Mouse (Mus musculus) left cerebral cortex, postnatal 4 days (tissue): ENCODE data around the gene Gm13271. TPM values are rescaled to one million over a fixed set of nuclear protein-coding genes. Genes with fewer than 3 reads are reported as not detected.
A peak's percentile ranks its signal among the peaks of the same experiment; 100 is the strongest.
"Not testable (repeated sequence)": the region's sequence is repeated elsewhere in the genome, so short reads cannot be mapped to it uniquely, and the experiment has no call there.

Experiments used
- DNase-seq: peaks from one replicate; pipeline ENCODE4 v3.0.0-alpha.2; 2022
- intact Hi-C: fragments of 180-260 bp; cut with DNase I; formaldehyde crosslinking; loops from one replicate; pipeline ENCODE4 v1.15.1; 2025
- total RNA-seq, 2 experiments: library from RNA; stranded (reverse); gene quantifications; 2 replicates each; pipeline ENCODE4 v1.2.3; 2021

Gene Gm13271
- total RNA-seq, 2 experiments from 2014 or later = not detected

DNA sequence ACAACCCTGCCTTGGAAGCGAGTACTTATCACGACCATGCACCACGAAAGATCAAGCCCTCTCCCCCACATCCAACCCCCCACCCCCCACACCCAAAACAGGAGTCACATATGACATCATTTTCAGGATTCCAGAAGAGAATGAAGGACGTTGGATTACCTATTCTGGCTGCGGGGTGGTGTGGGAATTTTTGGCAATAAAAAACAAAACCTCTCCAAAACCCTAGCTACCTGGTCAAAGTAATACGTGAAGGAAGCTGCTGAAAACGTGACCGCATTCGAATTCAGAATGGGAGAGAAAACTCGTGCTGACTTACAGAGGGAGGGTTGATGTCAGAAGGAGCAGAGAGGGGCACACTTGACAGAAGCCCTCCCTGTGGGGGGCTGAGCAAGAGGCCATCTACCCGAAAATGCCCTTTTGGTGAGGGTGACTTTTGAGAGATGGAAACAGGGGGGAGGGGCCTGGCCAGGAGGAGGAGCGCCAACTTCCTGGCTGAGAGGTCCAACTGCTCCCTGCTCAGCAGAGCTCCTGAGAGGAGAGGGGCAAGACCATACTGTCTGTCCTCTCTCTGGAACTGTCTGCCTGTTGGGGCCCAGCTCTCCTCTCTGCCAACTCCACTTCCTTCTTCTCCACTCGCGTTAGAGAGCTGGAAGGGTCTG lies 5.1 kb downstream of the Gm13271 start, which contains the start of gene Gm13283:
Gm13283 (plus strand) TSS at position 510 of the 659 bp plus-strand sequence.
- intact Hi-C loops, DNase-seq: not testable (repeated sequence)

DNA sequence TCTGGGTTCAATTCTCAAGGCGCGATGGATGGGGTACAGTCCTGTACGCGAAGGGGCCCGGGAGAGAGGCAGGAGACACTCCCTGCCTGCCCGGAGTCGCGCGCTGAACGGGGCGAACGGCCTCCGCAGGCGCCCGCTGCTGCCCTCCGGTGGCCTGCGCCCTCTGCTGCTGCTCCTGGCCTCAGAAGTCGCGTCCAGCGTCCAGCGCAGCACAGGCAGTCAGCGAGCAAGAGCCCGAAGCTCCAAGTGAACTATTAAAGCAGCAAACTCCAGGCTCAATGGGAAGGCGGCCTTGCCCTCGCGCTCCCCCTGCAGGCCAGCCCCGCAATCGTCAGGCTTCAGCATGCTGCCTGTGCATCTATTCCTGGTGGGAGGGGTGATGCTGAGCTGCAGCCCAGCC lies 5.8 kb downstream of the Gm13271 start:
- intact Hi-C loops = not testable (repeated sequence)
- DNase-seq = peak; percentile 68

DNA sequence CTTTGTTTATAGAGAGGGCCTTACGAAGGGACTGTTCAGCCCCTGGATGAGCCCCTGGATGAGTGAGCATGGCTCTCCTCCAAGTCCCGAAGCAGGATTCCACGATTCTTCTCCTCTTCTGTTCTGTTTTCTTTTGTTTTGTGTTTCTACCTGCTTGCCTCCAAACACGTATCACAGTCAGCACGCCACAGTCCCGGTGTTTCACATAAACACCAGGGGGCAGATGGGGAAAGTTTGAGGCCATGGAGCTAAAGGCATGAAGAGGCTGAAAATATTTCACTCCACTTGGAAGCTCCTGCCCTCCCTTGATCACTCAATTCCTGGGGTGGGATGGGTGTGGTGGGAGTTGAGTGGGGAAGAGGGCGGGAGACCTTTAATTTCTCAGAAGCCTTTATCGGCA lies 7.1 kb downstream of the Gm13271 start:
- intact Hi-C loops = not testable (repeated sequence)
- DNase-seq = peak; percentile 61

DNA sequence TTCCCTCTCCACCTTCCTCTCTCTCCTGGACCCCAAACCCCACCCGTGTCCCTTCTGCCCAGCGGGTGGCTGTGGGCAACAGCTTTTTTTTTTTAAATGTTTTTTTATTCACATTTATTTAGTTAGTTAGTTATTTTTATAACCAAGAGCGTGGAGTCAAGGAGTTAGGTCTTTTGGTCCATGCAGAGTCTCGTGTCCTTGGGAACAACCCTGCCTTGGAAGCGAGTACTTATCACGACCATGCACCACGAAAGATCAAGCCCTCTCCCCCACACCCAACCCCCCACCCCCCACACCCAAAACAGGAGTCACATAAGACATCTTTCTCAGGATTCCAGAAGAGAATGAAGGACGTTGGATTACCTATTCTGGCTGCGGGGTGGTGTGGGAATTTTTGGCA lies 7.7 kb downstream of the Gm13271 start:
- intact Hi-C loops, DNase-seq: not testable (repeated sequence)

DNA sequence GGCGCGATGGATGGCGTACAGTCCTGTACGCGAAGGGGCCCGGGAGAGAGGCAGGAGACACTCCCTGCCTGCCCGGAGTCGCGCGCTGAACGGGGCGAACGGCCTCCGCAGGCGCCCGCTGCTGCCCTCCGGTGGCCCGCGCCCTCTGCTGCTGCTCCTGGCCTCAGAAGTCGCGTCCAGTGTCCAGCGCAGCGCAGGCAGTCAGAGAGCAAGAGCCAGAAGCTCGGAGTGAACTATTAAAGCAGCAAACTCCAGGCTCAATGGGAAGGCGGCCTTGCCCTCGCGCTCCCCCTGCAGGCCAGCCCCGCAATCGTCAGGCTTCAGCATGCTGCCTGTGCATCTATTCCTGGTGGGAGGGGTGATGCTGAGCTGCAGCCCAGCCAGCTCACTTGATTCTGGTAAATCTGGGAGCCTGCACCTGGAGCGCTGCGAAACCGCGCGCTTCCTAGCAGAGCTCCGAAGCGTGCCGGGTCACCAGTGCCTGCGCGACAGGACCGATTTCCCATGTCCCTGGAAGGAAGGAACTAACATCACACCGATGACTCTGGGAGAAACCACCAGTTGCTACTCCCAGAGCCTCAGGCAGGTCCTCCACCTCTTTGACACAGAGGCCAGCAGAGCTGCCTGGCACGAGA lies 8.8 kb downstream of the Gm13271 start:
- intact Hi-C loops = not testable (repeated sequence)
- peak; percentile 29 for DNase-seq

DNA sequence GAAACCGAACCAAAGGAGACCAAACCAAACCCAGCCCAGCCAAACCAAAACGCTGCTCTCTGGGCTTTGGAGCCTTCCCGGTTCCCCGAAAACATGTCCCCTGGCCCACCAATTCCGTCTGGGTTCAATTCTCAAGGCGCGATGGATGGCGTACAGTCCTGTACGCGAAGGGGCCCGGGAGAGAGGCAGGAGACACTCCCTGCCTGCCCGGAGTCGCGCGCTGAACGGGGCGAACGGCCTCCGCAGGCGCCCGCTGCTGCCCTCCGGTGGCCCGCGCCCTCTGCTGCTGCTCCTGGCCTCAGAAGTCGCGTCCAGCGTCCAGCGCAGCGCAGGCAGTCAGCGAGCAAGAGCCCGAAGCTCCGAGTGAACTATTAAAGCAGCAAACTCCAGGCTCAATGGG lies 18.9 kb downstream of the Gm13271 start, which contains the start of gene Gm13290:
Gm13290 (plus strand) TSS at position 301 of the 400 bp plus-strand sequence.
- DNase-seq, intact Hi-C loops: not testable (repeated sequence)

DNA sequence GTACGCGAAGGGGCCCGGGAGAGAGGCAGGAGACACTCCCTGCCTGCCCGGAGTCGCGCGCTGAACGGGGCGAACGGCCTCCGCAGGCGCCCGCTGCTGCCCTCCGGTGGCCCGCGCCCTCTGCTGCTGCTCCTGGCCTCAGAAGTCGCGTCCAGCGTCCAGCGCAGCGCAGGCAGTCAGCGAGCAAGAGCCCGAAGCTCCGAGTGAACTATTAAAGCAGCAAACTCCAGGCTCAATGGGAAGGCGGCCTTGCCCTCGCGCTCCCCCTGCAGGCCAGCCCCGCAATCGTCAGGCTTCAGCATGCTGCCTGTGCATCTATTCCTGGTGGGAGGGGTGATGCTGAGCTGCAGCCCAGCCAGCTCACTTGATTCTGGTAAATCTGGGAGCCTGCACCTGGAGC lies 22.0 kb downstream of the Gm13271 start, which contains the start of gene Gm13289:
Gm13289 (plus strand) TSS at position 301 of the 400 bp plus-strand sequence.
- intact Hi-C loops, DNase-seq: not testable (repeated sequence)

DNA sequence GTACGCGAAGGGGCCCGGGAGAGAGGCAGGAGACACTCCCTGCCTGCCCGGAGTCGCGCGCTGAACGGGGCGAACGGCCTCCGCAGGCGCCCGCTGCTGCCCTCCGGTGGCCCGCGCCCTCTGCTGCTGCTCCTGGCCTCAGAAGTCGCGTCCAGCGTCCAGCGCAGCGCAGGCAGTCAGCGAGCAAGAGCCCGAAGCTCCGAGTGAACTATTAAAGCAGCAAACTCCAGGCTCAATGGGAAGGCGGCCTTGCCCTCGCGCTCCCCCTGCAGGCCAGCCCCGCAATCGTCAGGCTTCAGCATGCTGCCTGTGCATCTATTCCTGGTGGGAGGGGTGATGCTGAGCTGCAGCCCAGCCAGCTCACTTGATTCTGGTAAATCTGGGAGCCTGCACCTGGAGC lies 24.9 kb downstream of the Gm13271 start, which contains the start of gene Gm13272:
Gm13272 (plus strand) TSS at position 301 of the 400 bp plus-strand sequence.
- intact Hi-C loops = not testable (repeated sequence)

DNA sequence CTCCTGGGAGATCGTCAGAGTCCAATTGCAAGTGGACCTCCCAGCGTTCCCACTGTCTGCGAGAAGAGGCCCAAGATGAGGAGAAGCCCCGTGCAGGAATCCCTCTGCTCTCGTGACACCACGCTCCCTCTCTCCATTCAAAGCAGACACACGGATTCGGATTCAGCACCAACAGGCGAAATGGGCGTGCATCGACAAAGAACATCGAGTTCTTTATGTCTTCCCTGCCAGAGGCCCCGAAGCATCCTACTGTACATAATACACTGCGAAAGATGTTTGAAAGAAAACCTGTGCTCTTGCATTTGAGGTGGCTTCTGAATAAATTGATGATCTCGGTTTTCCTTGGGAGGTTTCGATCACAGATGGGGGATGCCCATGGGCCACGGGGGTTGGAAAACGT lies 25.7 kb downstream of the Gm13271 start:
- DNase-seq, intact Hi-C loops: not testable (repeated sequence)

More for the DNA sequence above, 24.9 kb downstream of the Gm13271 start, which contains the start of gene Gm13272:
- DNase-seq = not testable (repeated sequence)

DNA sequence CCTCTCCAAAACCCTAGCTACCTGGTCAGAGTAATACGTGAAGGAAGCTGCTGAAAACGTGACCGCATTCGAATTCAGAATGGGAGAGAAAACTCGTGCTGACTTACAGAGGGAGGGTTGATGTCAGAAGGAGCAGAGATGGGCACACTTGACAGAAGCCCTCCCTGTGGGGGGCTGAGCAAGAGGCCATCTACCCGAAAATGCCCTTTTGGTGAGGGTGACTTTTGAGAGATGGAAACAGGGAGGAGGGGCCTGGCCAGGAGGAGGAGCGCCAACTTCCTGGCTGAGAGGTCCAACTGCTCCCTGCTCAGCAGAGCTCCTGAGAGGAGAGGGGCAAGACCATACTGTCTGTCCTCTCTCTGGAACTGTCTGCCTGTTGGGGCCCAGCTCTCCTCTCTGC lies 27.2 kb downstream of the Gm13271 start, which contains the start of gene Ifnz:
Ifnz (plus strand) TSS at position 301 of the 400 bp plus-strand sequence.
- intact Hi-C loops, DNase-seq: not testable (repeated sequence)

DNA sequence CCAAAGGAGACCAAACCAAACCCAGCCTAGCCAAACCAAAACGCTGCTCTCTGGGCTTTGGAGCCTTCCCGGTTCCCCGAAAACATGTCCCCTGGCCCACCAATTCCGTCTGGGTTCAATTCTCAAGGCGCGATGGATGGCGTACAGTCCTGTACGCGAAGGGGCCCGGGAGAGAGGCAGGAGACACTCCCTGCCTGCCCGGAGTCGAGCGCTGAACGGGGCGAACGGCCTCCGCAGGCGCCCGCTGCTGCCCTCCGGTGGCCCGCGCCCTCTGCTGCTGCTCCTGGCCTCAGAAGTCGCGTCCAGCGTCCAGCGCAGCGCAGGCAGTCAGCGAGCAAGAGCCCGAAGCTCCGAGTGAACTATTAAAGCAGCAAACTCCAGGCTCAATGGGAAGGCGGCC lies 27.7 kb downstream of the Gm13271 start:
- intact Hi-C loops, DNase-seq: not testable (repeated sequence)

DNA sequence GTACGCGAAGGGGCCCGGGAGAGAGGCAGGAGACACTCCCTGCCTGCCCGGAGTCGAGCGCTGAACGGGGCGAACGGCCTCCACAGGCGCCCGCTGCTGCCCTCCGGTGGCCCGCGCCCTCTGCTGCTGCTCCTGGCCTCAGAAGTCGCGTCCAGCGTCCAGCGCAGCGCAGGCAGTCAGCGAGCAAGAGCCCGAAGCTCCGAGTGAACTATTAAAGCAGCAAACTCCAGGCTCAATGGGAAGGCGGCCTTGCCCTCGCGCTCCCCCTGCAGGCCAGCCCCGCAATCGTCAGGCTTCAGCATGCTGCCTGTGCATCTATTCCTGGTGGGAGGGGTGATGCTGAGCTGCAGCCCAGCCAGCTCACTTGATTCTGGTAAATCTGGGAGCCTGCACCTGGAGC lies 30.7 kb downstream of the Gm13271 start, which contains the start of gene Gm13276:
Gm13276 (plus strand) TSS at position 301 of the 400 bp plus-strand sequence.
- intact Hi-C loops, DNase-seq: not testable (repeated sequence)

DNA sequence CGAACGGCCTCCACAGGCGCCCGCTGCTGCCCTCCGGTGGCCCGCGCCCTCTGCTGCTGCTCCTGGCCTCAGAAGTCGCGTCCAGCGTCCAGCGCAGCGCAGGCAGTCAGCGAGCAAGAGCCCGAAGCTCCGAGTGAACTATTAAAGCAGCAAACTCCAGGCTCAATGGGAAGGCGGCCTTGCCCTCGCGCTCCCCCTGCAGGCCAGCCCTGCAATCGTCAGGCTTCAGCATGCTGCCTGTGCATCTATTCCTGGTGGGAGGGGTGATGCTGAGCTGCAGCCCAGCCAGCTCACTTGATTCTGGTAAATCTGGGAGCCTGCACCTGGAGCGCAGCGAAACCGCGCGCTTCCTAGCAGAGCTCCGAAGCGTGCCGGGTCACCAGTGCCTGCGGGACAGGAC lies 33.7 kb downstream of the Gm13271 start, which contains the start of gene Gm13277:
Gm13277 (plus strand) TSS at position 231 of the 400 bp plus-strand sequence.
- intact Hi-C loops = not testable (repeated sequence)
- DNase-seq = peak; percentile 66

DNA sequence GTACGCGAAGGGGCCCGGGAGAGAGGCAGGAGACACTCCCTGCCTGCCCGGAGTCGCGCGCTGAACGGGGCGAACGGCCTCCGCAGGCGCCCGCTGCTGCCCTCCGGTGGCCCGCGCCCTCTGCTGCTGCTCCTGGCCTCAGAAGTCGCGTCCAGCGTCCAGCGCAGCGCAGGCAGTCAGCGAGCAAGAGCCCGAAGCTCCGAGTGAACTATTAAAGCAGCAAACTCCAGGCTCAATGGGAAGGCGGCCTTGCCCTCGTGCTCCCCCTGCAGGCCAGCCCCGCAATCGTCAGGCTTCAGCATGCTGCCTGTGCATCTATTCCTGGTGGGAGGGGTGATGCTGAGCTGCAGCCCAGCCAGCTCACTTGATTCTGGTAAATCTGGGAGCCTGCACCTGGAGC lies 36.6 kb downstream of the Gm13271 start, which contains the start of gene Gm13278:
Gm13278 (plus strand) TSS at position 301 of the 400 bp plus-strand sequence.
- intact Hi-C loops = not testable (repeated sequence)

DNA sequence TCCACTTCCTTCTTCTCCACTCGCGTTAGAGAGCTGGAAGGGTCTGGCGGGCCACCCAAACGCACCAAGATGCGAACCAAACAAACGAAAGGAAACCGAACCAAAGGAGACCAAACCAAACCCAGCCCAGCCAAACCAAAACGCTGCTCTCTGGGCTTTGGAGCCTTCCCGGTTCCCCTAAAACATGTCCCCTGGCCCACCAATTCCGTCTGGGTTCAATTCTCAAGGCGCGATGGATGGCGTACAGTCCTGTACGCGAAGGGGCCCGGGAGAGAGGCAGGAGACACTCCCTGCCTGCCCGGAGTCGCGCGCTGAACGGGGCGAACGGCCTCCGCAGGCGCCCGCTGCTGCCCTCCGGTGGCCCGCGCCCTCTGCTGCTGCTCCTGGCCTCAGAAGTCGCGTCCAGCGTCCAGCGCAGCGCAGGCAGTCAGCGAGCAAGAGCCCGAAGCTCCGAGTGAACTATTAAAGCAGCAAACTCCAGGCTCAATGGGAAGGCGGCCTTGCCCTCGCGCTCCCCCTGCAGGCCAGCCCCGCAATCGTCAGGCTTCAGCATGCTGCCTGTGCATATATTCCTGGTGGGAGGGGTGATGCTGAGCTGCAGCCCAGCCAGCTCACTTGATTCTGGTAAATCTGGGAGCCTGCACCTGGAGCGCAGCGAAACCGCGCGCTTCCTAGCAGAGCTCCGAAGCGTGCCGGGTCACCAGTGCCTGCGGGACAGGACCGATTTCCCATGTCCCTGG lies 39.4 kb downstream of the Gm13271 start, which contains the start of gene Gm13275:
Gm13275 (plus strand) TSS at position 552 of the 740 bp plus-strand sequence.
- peak; percentile 17 for DNase-seq
- intact Hi-C loops = not testable (repeated sequence)

More for the DNA sequence above, 36.6 kb downstream of the Gm13271 start, which contains the start of gene Gm13278:
- DNase-seq = not testable (repeated sequence)

DNA sequence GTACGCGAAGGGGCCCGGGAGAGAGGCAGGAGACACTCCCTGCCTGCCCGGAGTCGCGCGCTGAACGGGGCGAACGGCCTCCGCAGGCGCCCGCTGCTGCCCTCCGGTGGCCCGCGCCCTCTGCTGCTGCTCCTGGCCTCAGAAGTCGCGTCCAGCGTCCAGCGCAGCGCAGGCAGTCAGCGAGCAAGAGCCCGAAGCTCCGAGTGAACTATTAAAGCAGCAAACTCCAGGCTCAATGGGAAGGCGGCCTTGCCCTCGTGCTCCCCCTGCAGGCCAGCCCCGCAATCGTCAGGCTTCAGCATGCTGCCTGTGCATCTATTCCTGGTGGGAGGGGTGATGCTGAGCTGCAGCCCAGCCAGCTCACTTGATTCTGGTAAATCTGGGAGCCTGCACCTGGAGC lies 42.4 kb downstream of the Gm13271 start, which contains the start of gene Gm13279:
Gm13279 (plus strand) TSS at position 301 of the 400 bp plus-strand sequence.
- DNase-seq, intact Hi-C loops: not testable (repeated sequence)

DNA sequence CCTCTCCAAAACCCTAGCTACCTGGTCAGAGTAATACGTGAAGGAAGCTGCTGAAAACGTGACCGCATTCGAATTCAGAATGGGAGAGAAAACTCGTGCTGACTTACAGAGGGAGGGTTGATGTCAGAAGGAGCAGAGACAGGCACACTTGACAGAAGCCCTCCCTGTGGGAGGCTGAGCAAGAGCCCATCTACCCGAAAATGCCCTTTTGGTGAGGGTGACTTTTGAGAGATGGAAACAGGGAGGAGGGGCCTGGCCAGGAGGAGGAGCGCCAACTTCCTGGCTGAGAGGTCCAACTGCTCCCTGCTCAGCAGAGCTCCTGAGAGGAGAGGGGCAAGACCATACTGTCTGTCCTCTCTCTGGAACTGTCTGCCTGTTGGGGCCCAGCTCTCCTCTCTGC lies 44.7 kb downstream of the Gm13271 start, which contains the start of gene Gm13285:
Gm13285 (plus strand) TSS at position 301 of the 400 bp plus-strand sequence.
- DNase-seq, intact Hi-C loops: not testable (repeated sequence)

DNA sequence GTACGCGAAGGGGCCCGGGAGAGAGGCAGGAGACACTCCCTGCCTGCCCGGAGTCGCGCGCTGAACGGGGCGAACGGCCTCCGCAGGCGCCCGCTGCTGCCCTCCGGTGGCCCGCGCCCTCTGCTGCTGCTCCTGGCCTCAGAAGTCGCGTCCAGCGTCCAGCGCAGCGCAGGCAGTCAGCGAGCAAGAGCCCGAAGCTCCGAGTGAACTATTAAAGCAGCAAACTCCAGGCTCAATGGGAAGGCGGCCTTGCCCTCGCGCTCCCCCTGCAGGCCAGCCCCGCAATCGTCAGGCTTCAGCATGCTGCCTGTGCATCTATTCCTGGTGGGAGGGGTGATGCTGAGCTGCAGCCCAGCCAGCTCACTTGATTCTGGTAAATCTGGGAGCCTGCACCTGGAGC lies 48.3 kb downstream of the Gm13271 start, which contains the start of gene Gm13287:
Gm13287 (plus strand) TSS at position 301 of the 400 bp plus-strand sequence.
- not testable (repeated sequence) for DNase-seq

More for the DNA sequence above, 48.3 kb downstream of the Gm13271 start, which contains the start of gene Gm13287:
- intact Hi-C loops = not testable (repeated sequence)
